Mouse (Mus musculus) fibroblast of lung, adult 2 months (primary cell): ENCODE measurements around the gene Setd3.

Experiments used
- DNase-seq: peaks from one replicate; pipeline ENCODE4 v3.0.0-alpha.2; 2011; ENCODE audit warnings: low read depth

Gene Setd3

DNA sequence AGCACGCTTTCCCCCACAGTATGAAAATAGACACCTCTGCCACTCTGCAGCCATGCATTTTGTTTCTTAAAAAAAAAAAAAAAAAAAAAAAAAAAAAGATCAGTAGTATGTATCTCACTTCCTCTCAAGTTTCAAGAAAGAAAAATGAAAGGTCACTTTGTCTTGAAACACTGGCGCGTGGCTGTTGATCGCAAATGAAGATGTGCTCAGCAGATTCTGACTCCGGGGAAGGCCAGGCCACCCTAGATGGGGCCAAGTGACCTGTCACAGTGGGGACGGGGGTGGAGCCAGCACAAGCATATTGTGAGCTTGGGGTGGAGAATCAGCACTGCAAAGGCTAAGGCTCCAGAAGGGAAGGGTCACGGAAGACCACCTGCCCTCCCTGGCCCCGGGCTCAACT is 24.8 kb upstream of the Setd3 start:
- DNase-seq, result no peak

DNA sequence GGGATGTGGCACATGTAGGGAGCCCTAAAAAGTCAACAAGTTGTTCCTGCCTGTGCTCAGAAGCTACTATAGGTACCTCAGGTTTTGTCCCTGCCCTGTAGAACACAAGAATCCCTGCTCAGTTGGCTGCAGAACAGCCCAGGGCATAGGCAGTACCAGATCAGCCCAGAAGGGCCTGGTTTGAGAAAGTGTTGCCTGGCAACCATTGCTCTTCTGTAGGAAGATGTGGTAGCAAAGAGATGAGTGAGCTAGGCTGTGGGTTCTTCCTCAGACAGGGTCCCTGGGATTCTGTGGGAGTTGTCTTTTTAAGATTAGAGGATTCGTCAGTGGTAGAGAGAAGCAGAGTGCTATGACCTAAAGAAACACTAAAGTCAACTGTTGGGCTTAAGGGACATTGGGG is 21.0 kb upstream of the Setd3 start:
- DNase-seq, result no peak

DNA sequence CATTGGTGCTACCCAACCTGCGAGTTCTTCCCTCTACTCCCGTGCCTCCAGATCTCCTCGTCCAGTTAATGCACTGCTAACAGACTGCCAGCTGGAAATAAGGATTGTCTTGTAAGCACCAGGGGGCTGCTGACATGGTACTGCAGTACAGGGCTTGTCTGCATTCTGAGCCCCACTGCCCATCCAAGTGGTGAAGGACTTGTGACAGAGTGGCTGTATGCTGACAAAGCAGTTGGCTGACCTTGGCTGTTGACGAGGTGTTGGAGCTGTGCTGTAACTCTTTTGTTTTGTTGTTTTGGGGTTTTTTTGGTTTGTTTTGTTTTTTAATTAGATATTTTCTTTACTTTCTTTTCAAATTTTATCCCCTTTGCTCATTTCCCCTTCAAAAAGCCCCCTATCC is 19.3 kb upstream of the Setd3 start:
- DNase-seq, result no peak

DNA sequence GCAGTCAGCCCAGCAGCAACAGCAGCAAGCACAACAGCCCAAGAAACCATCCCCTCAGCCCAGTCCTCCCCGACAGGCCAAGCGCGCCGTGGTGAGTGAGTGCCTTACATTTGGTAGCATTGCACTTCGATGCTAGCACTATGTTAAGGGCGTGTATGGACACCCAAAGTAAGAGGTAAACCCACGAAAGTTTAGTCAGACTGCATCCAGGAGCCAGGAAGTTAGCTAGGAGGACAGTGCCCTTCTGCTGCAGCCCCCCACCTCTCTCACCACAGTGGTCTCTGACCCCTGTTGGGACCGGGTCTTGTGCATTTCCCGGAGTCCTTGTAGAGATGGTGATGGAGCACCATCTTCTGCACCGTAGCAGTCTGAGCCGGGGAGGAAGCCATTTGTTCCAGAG is 16.6 kb upstream of the Setd3 start:
- no peak for DNase-seq

DNA sequence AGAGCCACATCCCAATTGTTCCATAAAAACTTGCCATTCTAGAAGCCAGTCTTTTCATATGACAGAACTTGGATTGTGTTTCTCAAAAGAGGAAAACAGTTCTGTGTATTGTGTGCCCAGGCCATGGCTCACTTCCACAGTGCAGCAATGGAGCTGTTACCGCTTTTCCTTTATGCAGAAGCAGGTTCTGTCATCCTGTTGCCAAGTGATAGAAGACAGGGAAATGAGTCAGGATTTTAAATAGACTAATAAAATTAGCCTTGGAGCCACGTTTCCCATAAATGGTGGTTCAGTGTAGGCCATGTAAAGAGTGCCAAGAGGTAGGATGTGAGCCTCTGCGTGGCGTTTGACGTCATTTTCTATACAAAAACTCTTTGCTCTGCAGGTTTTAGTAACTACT is 14.8 kb upstream of the Setd3 start:
- no peak for DNase-seq

DNA sequence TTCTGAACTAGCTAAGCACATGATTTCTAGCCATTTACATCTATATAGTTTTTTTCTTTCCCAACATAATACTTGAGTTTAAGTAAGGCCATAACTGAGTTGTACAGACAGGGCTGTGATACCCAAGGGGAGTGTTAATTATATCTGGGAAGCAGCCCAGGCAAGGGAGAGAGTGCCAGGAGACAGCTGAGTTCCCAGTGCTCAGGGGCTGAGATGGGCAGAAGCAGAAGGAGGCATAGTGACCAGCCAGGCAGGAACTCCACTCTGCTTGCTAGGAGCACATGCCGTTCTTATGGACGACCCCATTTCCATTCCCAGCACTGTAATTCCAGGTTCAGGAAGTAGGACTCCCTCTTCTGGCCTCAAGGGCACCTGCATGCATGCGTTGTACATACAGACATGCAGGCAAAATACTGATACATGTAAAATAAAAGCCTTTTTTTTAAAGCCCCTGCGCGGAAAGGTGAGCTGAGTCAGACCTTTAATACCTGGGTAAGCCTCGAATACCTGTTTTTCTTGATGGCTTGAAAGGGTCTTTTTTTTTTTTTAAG is 8.5 kb upstream of the Setd3 start:
- no peak for DNase-seq

DNA sequence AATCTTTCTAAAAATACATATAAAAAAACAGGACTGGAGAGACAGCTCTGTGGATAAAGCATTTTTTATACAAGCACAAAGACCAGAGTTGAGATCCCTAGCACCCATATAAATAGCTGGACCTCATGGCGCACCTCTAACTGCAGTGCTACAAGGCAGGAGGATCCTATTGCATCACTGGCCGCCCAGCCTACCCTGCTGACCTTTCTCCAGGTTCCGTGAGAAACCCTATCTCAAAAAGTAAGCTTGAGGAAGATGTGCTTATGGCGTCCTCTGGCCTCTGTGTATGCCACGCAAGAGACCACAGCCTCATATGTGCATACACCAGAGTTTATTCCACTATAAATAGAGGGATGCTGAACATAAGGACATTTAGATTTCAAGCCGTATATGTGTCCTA is 2.6 kb upstream of the Setd3 start:
- DNase-seq, result no peak

DNA sequence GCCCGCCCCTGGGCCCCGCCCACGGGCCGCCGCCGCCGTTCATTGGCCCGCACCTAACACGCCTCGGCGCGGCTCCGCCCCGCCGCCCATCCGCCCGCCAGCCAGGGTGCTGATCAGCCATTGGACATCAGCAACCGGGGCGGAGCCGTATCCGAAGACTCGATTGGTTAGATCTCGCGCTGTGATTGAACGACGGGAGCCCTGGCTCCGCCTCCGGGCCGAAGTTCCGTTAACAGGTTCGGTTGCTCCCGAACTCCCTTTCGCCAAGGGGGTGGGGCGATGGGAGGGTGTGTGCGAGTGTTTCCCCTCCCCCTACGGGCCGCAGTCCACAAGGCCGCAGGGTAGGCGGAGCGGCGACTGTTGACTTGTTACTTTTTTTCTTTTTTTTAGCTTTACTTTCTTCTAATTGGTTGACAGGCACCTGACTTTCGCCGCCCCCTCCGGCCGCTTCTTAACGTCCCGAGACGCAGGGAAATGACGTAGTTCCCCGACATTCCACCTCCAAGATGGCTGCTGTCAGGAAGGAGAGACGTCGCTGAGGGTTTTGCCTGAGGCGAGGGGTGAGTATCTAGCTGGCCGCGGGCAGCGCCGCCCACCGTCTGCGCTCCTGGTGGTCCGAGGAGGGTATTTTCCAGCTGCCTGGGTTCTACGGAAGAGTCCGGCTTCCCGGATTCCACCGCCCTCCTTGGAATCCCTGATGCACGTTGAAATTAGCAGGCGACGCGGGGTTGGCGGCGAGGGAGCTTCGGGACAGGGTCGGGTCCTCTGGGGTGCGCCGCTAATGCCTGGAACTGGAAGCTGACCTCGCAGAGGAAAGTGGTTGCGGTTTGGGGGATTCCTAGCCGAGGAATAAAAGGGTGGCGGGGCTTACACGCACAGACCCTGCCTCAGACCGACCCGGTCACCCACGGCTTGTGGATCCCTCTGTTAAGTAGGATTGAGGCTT is 480 bp upstream of the Setd3 start, which contains the start of gene Ccnk:
Gene Ccnk, plus strand, starts transcription at position 259 of the 946 bp plus-strand sequence.
- DNase-seq, result peak; percentile 100

DNA sequence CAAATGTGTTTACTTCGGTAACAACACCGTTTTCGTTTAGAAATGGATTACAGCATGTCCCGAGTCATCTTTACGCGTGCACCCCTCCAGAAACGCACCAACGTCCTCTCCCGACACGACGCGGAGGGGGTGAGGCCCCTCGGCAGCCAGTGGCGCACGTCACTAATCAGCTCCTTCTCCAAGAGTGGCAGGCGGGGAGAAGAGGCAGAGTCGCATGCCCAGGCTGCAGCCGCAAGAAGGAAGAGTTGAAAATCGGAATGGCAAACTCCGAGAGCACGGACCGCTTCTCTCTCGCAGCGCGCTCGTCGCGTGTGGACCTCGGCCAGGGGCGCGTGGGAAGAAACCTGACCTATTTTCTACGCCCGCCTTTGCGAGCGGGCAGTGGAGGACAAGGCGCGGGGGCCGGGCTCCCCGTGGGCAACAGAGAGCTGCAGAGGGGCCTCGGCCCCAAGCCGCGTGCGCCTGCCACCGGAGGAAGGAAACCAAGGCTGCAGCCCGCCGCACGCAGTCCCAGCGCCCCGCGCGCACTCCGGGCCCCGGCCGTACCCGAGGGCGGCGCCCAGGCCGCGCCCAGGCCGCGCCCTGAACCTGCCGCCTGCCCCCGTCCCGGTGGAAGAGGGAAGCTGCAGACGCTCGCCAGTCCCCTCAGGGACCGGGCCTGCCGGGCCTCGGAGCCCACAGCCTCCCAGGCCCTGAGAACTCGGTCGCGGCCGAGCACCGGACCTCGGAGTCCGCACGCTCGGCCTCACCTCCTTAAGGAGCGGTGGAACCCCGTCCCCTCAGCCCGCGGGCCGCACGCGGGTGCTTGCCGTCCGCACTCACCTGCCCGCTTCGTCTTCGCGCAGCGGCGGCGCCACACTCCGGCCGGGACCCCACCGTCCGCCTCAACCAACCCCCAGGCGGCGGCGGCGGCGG is 526 bp downstream of the Setd3 start:
- no peak for DNase-seq

DNA sequence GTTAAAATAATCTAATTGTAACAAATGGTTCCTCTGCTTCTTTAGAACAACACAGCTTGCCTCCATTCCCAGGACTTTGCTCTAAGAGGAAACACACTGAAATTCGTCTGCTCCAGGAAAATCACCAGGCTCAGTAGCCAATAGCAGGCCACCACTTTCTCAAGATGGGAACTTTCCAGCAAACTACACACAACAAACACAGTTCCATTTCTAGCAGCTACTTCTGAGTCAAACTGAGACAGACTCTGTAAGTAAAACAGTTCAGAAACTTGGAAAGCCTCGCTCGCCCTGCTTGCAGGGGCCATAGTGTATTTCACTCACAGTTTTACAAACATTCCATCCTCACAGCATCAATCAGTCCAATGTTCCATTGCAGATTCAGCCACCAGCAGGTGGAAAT is 2.7 kb downstream of the Setd3 start:
- DNase-seq, result peak; percentile 27

DNA sequence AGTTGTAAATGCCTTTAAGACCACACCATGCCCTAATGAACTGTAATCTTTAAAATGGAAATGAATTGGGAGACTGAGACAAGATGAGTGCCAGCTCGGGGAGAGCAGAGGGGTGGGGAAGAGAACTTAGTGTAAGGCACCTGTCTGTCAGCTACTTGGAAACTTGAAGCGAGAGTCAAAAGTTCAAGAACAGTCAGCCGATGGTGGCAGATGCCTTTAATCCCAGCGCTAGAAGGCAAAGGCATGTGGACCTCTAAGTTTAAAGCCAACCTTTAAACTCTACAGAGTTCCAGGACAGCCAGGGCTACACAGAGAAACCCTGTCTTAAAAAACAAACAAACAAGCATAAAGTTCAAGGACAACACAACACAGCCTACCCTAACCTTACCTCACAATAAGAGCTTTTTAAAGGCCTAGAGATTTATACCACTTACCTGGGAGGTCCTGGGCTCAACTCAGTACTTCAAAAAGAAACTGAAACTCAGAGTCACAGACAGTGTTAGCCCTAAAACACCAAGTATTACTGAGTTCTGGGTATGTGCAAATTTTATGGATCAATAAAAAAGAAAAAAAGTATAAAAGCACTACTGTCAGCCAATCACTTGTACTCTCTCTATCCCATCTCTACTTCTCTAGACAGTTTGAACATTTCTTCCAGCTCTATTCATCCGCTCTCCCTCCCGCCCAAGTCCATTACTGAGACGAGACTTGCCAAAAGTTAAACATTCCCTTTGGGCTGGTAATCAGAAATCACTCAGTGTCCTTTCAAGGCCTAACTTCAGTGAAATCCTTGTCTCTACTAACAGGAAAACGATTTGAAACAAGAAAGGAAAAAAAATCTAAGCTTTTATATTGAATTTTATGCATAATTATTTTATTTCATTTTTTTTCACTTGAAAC is 4.3 kb downstream of the Setd3 start:
- no peak for DNase-seq

DNA sequence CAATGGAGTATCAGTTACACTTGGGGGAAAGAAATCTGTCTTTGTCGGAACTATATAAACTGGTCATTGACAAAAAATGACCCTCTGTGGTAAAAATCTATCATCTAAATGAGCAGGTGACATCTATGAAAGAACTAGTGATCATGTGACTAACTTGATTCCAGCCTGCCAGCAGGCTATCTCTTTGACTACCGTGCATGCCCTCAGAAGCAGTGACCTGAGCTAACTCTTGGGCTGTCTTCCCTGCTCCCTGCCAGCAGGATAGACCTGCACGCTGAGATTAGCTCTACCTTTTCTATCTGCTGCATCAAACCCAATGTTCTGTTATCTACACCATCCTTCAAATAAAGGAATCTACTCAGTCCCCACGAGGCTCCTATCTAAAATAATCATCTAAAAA is 6.5 kb downstream of the Setd3 start:
- no peak for DNase-seq

DNA sequence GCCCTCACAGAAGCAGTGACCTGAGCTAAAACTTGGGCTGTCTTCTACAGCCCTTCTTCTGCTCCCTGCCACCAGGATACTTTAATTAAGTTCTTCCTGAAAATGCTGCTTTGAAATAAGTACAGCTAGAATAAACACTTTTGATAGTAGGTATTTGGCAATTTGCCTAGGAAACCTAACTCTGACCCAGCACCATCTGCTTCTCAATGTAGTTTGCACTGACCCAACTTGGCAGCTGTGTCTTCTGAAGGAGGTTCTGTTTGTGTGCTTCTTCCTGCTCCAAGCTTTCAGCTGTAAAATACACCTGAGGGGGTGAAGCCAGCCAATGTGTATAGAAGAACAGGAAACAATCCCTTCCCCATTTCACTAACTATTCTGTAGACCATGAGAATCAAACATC is 7.8 kb downstream of the Setd3 start:
- no peak for DNase-seq

DNA sequence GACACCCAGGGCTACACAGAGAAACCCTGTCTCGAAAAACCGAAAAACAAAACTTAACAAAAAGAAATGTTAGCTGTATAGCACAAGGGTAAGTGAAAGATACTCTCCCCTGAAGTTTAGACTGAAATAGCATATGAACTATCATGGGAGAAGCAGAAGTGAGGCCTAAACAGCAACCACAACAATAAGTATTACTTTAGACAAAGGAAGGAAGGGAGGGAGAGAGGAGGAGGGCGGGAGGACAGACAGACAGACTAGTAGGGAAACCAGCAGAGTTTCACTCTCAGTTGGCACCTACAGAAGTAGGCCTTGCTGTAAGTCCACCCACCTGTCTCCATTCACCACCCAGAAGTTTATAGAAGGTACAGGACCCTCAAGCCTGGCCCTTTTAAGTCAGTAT is 8.6 kb downstream of the Setd3 start:
- DNase-seq, result no peak

DNA sequence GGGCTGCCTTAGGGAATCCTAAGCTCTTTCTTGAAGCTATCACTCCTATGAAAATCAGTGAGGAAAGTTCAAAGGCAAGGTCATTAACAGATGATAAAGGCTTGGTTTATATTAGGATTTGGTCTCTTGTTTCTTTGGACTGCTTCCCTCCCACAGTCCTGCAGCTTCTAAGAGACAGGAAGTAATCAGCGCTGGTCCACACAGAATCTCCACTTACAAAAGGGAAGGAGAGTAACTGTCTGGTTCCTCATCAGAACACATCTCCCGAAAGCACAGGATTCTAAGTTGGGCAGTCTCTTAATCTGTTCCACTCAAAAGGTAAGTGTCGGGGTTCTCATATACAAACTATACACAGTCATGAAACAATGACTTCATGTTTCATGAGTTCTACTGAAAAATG is 10.2 kb downstream of the Setd3 start:
- DNase-seq, result no peak

DNA sequence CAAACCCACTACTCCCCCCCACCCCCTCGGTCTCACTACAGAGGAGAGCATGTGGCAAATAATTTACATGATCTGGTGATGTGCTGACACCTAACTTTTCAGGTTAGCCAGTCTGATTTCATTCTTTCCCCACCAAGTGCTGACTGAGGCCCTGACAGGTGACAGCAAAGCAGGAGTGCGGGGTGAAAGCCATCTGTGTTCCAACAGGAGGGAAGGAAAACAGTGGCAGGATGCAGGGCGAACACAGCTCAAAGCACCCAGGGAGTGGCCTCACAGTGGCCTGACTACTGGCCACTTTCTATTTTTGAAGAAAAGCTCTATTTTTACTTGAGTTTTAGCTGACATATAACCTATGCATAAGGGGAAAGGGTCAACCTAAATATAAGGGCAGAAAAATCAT is 15.4 kb downstream of the Setd3 start:
- no peak for DNase-seq

DNA sequence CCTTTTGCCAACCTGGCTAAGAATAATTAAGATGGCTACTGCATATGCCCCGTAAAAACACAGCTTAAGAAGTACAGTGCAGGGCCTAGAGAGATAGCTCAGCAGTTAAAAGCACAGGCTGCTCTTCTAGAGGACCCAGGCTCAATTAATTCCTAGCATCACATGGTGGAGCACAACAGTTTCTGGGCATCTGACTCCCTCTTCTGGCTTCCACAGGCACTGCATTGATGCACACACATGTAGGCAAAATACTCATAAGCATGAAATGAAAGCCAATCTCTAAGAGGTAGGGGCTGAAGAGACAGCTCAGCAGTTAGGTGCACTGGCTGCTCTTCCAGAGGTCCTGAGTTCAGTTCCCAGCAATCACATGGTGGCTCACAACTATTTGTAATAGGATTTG is 17.1 kb downstream of the Setd3 start:
- DNase-seq, result no peak

DNA sequence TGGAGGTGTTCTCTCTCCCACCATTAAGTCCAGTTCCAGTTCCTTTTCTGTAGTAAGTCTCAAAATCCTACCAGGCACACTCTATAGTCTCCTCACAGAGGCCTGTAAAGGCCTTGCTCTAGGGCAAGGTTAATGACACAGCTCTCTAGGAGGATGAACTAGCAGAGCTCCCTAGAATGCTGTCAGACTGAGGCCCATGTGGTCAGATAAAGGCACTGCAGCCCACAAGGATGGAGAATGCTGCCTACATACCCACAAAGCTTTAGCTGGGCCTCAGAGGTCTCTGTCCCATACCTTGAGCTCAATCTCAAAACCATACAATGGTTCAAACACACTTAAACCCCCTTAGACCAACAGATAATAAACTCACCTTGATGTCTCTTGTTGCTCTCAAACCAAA is 19.3 kb downstream of the Setd3 start:
- no peak for DNase-seq

DNA sequence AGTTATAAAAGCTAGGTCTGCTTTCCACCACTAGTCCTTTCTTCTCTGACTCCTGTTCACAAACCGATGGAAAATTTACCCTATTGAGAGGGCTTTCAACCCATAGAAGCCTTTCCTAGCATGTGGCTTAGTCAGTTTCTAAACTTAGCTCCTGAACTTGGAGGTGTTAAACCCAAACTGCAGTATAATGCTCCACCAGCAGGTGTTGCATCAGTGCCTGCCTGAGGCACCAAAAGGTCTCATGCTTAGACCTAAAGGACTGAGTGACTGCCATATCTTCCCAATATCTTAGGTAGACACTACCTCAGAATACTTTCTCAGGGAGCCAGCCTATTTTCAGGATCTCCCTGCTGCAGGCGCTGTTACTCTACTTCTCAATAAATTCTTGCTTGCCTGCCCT is 26.4 kb downstream of the Setd3 start:
- DNase-seq, result no peak

DNA sequence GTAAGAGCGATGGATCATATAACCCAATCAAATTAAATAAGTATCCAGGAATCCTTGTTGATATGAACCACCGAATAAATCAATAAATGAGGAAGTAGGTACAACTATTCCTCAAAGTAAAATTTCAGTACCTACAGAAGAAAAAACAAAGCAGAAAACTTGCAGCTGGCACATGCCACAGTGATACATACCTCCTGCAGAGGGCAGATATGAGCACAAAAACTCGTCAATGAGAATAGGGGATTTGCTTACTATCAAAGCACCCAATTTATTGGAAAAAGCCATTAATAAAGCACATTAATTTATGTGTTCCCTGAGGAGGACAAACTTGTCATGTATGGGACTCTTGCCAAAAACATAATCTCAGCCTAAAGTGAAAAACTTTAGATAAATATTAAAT is 29.4 kb downstream of the Setd3 start:
- no peak for DNase-seq

DNA sequence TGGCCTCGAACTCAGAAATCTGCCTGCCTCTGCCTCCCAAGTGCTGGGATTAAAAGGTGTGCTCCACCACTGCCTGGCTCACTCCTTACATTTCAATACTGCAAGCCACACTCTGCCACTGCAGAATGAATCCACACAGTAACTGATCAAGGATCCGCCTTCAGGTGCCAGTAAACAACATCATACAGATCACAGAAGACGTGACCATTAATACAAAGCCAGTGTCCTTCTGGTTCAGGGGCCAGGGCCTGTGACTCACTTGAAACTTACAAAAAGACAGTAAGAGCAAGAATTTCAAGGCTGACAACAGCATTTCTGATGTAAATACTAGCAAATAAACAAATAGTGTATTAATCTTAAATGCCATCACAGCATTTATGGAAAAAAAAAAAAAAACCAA is 33.9 kb downstream of the Setd3 start:
- no peak for DNase-seq
